Mouse (Mus musculus) stomach, postnatal 0 days (tissue): ENCODE measurements at regions not wholly inside any gene's neighbourhood (a gene's known extent, or its start where the extent isn't known, plus 50 kb on each side); places are given as distances from the start of the nearest gene placed in this dataset.

Experiments used
- CTCF ChIP-seq: IDR thresholded peaks from 2 replicates; pipeline ENCODE4 v1.5.1; 2016; ENCODE audit warnings: antibody characterized with exemption, low read depth, mild to moderate bottlenecking, moderate library complexity
- EP300 ChIP-seq: optimal IDR thresholded peaks from 2 replicates; pipeline ENCODE3; 2016; ENCODE audit warnings: antibody characterized with exemption

DNA sequence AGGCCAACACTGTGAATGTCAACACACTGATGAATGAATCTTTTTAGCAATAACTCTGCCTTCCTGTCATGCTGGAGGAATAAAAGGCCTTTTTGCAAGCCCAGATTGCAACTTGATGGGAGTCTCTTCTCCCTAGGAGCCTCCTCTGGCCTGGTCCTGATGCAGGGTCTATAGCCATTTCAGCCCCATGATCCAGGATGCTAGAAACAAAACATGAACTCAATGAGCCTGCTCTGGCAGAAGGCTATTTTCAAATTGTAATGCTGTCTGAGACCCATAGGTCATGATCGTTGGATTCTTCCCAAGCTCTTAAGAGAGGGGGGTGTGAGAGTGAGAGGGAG lies 352.1 kb downstream of the Plekhb2 start:
- TF ChIP-seq CTCF, result no peak
- TF ChIP-seq EP300, result no peak
